Mouse (Mus musculus) heart, embryonic 10.5 days (tissue): ENCODE results near the gene Zfp42. TPM values are rescaled to one million over a fixed set of nuclear protein-coding genes. Genes with fewer than 3 reads are reported as not detected.

Experiments used
- DNase-seq: peaks from one replicate; pipeline ENCODE4 v3.0.0-alpha.2; 2017; ENCODE audit warnings: low spot score
- H3K27ac ChIP-seq: fragments of 300-500 bp; sonication (generic); 2 replicates; pipeline ENCODE4 v1.5.1; 2016; ENCODE audit warnings: mild to moderate bottlenecking
- H3K27me3 ChIP-seq: fragments of 300-500 bp; sonication (generic); 2 replicates; pipeline ENCODE4 v1.6.1; 2016; ENCODE audit warnings: mild to moderate bottlenecking; ENCODE audit not compliant: poor library complexity, insufficient read depth, severe bottlenecking
- H3K36me3 ChIP-seq: fragments of 300-500 bp; sonication (generic); 2 replicates; pipeline ENCODE4 v1.6.1; 2016; ENCODE audit warnings: mild to moderate bottlenecking, moderate library complexity
- H3K4me1 ChIP-seq: fragments of 300-500 bp; sonication (generic); 2 replicates; pipeline ENCODE4 v1.6.1; 2016; ENCODE audit warnings: mild to moderate bottlenecking
- H3K4me3 ChIP-seq: fragments of 300-500 bp; sonication (generic); 2 replicates; pipeline ENCODE4 v1.5.1; 2016; ENCODE audit warnings: mild to moderate bottlenecking, moderate library complexity
- H3K9me3 ChIP-seq: fragments of 300-500 bp; sonication (generic); 2 replicates; pipeline ENCODE4 v1.6.1; 2016; ENCODE audit warnings: mild to moderate bottlenecking, moderate library complexity
- WGBS: fragments of 180-500 bp; shearing (Covaris S2); methylation state at CpG from one replicate; pipeline ENCODE4 v1.1.7; 2016; 5-methylcytosine and 5-hydroxymethylcytosine counted together
- polyA plus RNA-seq: library from polyadenylated mRNA; unstranded; fragments of >200 nt; fragmentation: Nextera tagmentation; extraction: Ambion mirVana; gene quantifications from 2 replicates; pipeline ENCODE4 v1.2.1, GENCODE M21; 2016

The Zfp42 gene
- polyA plus RNA-seq, 1 experiment from 2014 or later, result not detected

GRCm38 (mm10) chr8:43294191-43294590, 12.6 kb downstream of the Zfp42 start:
- Histone ChIP-seq H3K27ac (no peak overlapping the region), H3K4me1 (no peaks in the 10 kb centered on the region), H3K36me3 (no peaks in the 10 kb centered on the region), H3K4me3 (no peak overlapping the region), H3K27me3 (no peaks in the 10 kb centered on the region), H3K9me3 (no peaks in the 10 kb centered on the region)
- WGBS, result 85% methylated on average over 4 of the region's 4 CpGs
- no peak for DNase-seq

GRCm38 (mm10) chr8:43290424-43291111, 16.2 kb downstream of the Zfp42 start:
- H3K4me1 ChIP-seq, result peaks cover 2% of the 10 kb centered on the region; the same call in 1 of the 2 replicates
- no peak overlapping the region for H3K4me3 ChIP-seq
- DNase-seq, result no peak
- H3K27ac ChIP-seq, result no peak overlapping the region
- WGBS, result 90% methylated on average over 5 of the region's 5 CpGs
- H3K36me3 ChIP-seq, result no peaks in the 10 kb centered on the region
- no peaks in the 10 kb centered on the region for H3K27me3 ChIP-seq
- no peaks in the 10 kb centered on the region for H3K9me3 ChIP-seq

DNA sequence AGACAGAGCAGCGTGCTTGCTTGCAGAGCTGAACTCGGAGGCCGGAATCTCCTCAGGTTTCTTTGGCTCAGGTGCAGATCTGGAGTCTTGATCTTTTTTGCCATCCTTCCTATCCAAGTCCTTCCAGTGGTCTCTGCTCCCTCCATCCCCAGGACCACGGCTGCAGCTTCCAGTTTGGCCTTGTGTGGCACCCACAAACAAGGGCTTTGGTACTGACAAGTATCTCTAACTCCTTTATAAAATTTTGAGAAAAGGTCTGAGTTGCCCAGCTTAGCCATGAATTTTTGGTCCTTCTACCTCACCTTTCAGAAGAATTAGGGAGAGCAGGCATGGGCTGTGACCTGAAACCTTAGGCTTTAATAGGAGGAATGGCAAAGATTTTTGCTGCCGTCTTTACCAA, 17.0 kb downstream of the Zfp42 start:
- H3K27me3 ChIP-seq, result no peaks in the 10 kb centered on the region
- 88% methylated on average over 5 of the region's 5 CpGs for WGBS
- no peak overlapping the region for H3K4me3 ChIP-seq
- DNase-seq, result no peak
- H3K36me3 ChIP-seq, result no peaks in the 10 kb centered on the region
- no peaks in the 10 kb centered on the region for H3K9me3 ChIP-seq
- H3K27ac ChIP-seq, result no peak overlapping the region
- peaks cover 2% of the 10 kb centered on the region; the same call in 1 of the 2 replicates for H3K4me1 ChIP-seq

DNA sequence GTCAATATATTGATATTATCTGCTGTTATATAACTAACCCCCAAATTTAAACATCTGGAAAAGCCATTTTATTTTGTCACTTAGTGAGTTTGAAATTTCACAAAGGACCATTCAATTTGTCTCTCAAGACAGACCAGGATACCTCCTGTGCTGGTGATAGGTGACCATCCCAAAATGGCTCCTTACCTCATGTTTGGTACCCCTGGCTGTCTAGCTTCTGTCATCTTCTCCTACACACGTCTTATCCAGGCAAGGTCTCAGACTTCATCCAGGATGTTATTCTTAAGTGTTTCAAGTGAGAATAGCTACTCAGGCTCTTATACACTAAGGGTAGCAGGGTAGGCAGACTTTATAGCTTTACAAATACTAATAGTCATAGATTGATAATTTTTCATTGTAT, 17.9 kb downstream of the Zfp42 start:
- Histone ChIP-seq H3K4me3 (no peak overlapping the region), H3K36me3 (no peaks in the 10 kb centered on the region), H3K27me3 (no peaks in the 10 kb centered on the region), H3K4me1 (peaks cover 2% of the 10 kb centered on the region; the same call in 1 of the 2 replicates), H3K9me3 (no peaks in the 10 kb centered on the region), H3K27ac (no peak overlapping the region)
- DNase-seq, result no peak
- WGBS, result 69% methylated on average over 1 of the region's 1 CpGs

- no peak overlapping the region for H3K27ac ChIP-seq
- H3K4me3 ChIP-seq, result no peak overlapping the region
- 91% methylated on average over 6 of the region's 6 CpGs for WGBS
These were observed 19.3 kb downstream of the Zfp42 start for GRCm38 (mm10) chr8:43287456-43287855.

DNA sequence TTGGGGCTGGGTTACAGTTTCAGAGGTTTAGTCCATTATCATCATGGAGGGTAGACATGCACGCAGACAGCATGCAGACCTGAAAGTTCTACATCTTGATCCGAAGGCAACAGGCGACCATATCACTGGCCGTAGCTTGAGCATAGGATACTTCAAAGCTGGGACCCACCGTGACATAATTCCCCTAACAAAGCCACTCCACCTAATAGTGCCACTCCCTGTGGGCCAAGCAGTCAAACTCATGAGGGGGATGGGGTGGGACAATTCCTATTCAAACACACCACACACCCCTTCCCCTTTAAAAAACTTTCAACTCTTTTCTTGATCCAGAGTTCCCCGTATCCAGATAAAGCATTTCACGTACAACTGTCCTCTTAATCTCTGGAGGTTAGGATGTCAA, 23.5 kb downstream of the Zfp42 start:
- no peaks in the 10 kb centered on the region for H3K27me3 ChIP-seq
- H3K36me3 ChIP-seq, result no peaks in the 10 kb centered on the region
- no peak overlapping the region for H3K4me3 ChIP-seq
- 88% methylated on average over 7 of the region's 7 CpGs for WGBS
- H3K27ac ChIP-seq, result no peak overlapping the region
- DNase-seq, result no peak
- H3K9me3 ChIP-seq, result no peaks in the 10 kb centered on the region
- H3K4me1 ChIP-seq, result peaks cover 2% of the 10 kb centered on the region; the same call in 1 of the 2 replicates

More at GRCm38 (mm10) chr8:43287456-43287855, 19.3 kb downstream of the Zfp42 start:
- no peaks in the 10 kb centered on the region for H3K9me3 ChIP-seq
- no peaks in the 10 kb centered on the region for H3K27me3 ChIP-seq
- H3K36me3 ChIP-seq, result no peaks in the 10 kb centered on the region
- no peak for DNase-seq
- H3K4me1 ChIP-seq, result peaks cover 2% of the 10 kb centered on the region; the same call in 1 of the 2 replicates

DNA sequence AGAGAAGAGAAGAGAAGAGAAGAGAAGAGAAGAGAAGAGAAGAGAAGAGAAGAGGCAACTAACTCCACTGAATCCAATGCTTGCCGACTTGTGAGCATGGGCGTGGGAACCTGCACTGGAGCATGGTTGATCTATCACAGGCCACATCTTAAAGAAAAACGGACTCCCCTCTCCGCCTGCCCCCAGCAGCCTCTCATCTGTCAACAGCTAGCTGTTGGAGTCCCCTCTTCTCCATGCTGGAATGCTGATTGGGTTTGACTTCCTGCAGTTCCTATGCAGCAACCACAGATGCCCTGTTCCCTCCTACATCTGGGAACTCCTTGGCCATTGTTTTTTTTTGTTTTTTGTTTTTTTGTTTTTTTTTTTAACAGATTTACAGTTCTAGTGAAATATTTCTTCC, 28.4 kb downstream of the Zfp42 start:
- Histone ChIP-seq H3K27ac (no peak overlapping the region), H3K4me3 (no peak overlapping the region), H3K36me3 (no peaks in the 10 kb centered on the region), H3K4me1 (no peaks in the 10 kb centered on the region), H3K9me3 (no peaks in the 10 kb centered on the region), H3K27me3 (no peaks in the 10 kb centered on the region)
- 21% methylated on average over 4 of the region's 4 CpGs for WGBS
- DNase-seq, result no peak

DNA sequence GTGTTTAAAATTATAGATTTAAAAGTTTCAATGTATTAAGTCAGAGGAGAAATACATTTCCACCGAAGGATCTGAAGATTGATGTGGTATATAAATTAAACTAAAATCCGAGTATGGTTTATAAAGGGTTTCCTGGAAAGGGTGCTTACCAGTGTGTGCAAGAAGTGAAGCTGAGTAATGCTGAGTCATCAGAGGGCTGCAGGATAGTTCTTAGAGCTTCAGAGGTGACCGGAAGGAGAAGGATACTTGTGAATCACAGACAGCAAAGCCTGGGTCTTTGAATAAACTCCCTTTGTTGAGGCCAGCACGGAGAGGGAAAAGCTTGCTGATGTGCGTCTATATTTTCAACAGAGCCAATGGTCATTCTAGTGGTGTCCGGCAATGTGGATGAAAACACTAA, 45.8 kb downstream of the Zfp42 start:
- Histone ChIP-seq H3K27ac (no peak overlapping the region), H3K9me3 (no peaks in the 10 kb centered on the region), H3K27me3 (no peaks in the 10 kb centered on the region), H3K4me1 (no peaks in the 10 kb centered on the region), H3K36me3 (no peaks in the 10 kb centered on the region), H3K4me3 (no peak overlapping the region)
- 85% methylated on average over 6 of the region's 6 CpGs for WGBS
- DNase-seq, result no peak

- DNase-seq, result no peak
- Histone ChIP-seq H3K4me3 (no peak overlapping the region), H3K9me3 (no peaks in the 10 kb centered on the region), H3K36me3 (no peaks in the 10 kb centered on the region), H3K27ac (no peak overlapping the region), H3K4me1 (no peaks in the 10 kb centered on the region), H3K27me3 (no peaks in the 10 kb centered on the region)
- 92% methylated on average over 1 of the region's 1 CpGs for WGBS
These were observed 48.9 kb downstream of the Zfp42 start for GRCm38 (mm10) chr8:43257886-43258285.

DNA sequence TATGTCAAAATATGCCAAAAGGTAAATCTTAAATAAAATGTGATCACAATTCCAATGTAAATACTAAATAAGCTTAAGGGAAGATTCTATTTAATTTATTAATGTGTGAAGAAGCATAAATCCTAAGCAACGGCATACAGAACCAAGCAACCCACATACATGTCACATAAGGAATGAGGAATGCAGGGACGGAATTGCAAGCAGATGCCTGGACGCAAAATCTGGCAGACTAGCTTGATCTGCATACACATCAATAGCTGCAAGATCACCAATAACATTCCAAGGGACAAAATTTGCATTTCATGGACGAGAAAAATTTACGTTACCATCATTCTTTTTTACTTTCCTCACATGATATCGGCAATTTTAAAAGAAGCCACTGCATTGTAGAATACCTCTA, 51.1 kb downstream of the Zfp42 start:
- Histone ChIP-seq H3K36me3 (no peaks in the 10 kb centered on the region), H3K9me3 (no peaks in the 10 kb centered on the region), H3K27ac (no peak overlapping the region), H3K4me1 (no peaks in the 10 kb centered on the region), H3K27me3 (no peaks in the 10 kb centered on the region), H3K4me3 (no peak overlapping the region)
- WGBS, result 88% methylated on average over 6 of the region's 6 CpGs
- no peak for DNase-seq

GRCm38 (mm10) chr8:43251653-43252052, 55.1 kb downstream of the Zfp42 start:
- H3K27me3 ChIP-seq, result no peaks in the 10 kb centered on the region
- H3K36me3 ChIP-seq, result no peaks in the 10 kb centered on the region
- H3K4me1 ChIP-seq, result no peaks in the 10 kb centered on the region
- H3K27ac ChIP-seq, result no peak overlapping the region
- DNase-seq, result no peak
- H3K9me3 ChIP-seq, result no peaks in the 10 kb centered on the region
- WGBS, result 77% methylated on average over 6 of the region's 6 CpGs
- H3K4me3 ChIP-seq, result no peak overlapping the region

DNA sequence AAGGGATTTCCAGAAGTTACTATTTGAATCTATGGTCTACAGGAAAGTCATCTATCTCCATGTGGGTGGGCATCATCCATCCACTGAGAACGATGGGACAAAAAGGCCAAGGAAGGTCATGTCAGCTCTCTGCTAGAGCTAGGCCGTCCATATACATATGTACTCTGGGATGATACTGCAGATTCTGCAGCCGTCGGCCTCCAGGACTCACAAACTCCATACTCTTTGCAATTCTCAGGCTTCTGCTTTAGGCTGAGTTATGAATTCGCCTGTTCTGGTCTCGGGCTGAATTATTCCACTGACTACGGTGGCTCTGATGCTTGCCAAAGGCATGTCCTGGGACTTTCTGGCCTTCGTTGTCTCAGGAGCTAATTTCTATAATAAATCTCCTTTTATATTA, 58.1 kb downstream of the Zfp42 start:
- 90% methylated on average over 8 of the region's 8 CpGs for whole genome bisulfite sequencing
- H3K36me3 ChIP-seq, result no peaks in the 10 kb centered on the region
- DNase-seq, result no peak

More for the DNA sequence above, 58.1 kb downstream of the Zfp42 start:
- Histone ChIP-seq H3K4me3 (no peak overlapping the region), H3K27ac (no peak overlapping the region), H3K9me3 (no peaks in the 10 kb centered on the region), H3K4me1 (no peaks in the 10 kb centered on the region), H3K27me3 (no peaks in the 10 kb centered on the region)
